Mouse (Mus musculus) forebrain, embryonic 11.5 days (tissue): Measurements from ENCODE around the gene Nek1. TPM values are rescaled to one million over a fixed set of nuclear protein-coding genes. Genes with fewer than 3 reads are reported as not detected.

Experiments
- ATAC-seq: fragments of 200-750 bp; cut with Nextera tagmentation; replicated peaks from 2 replicates; pipeline ENCODE4 v1.8.0; 2017; ENCODE audit warnings: moderate TSS enrichment; ENCODE audit not compliant: low FRiP score
- DNase-seq: peaks from one replicate; pipeline ENCODE4 v3.0.0-alpha.2; 2017; ENCODE audit warnings: low spot score
- H3K27ac ChIP-seq: fragments of 300-500 bp; sonication (generic); 2 replicates; pipeline ENCODE4 v1.5.1; 2014; ENCODE audit warnings: low read depth, low read length
- H3K27me3 ChIP-seq: fragments of 300-500 bp; sonication (generic); 2 replicates; pipeline ENCODE4 v1.6.1; 2014; ENCODE audit warnings: mild to moderate bottlenecking, low read length, mixed read lengths; ENCODE audit not compliant: control insufficient read depth, insufficient read depth
- H3K36me3 ChIP-seq: fragments of 300-500 bp; sonication (generic); 2 replicates; pipeline ENCODE4 v1.6.1; 2014; ENCODE audit warnings: mild to moderate bottlenecking, low read length, moderate library complexity, mixed read lengths; ENCODE audit not compliant: control insufficient read depth, insufficient read depth
- H3K4me1 ChIP-seq: fragments of 300-500 bp; sonication (generic); replicated peaks from 2 replicates; pipeline ENCODE4 v1.6.1; 2014; ENCODE audit warnings: low read length, mixed read lengths; ENCODE audit not compliant: control insufficient read depth, insufficient read depth
- H3K4me2 ChIP-seq: fragments of 300-500 bp; sonication (generic); 2 replicates; pipeline ENCODE4 v1.6.1; 2014; ENCODE audit warnings: low read depth, mild to moderate bottlenecking, low read length, moderate library complexity, mixed read lengths; ENCODE audit not compliant: severe bottlenecking
- H3K4me3 ChIP-seq: fragments of 300-500 bp; sonication (generic); 2 replicates; pipeline ENCODE4 v1.5.1; 2014; ENCODE audit warnings: low read depth, low read length
- H3K9ac ChIP-seq: fragments of 300-500 bp; sonication (generic); 2 replicates; pipeline ENCODE4 v1.6.1; 2014; ENCODE audit warnings: low read length
- H3K9me3 ChIP-seq: fragments of 300-500 bp; sonication (generic); 2 replicates; pipeline ENCODE4 v1.6.1; 2016; ENCODE audit warnings: low read length, mixed read lengths; ENCODE audit not compliant: control insufficient read depth
- WGBS: fragments of 180-500 bp; shearing (Covaris S2); extraction: QIAGEN DNeasy Blood & Tissue Kit; methylation state at CpG from one replicate; pipeline ENCODE4 v1.1.7; 2014; 5-methylcytosine and 5-hydroxymethylcytosine counted together
- polyA plus RNA-seq: library from polyadenylated mRNA; unstranded; fragments of >200 nt; fragmentation: Nextera tagmentation; extraction: Ambion mirVana; gene quantifications from 2 replicates; pipeline ENCODE4 v1.2.1, GENCODE M21; 2014

The Nek1 gene
- polyA plus RNA-seq, 1 experiment from 2014 or later = 20.5 TPM

- H3K27ac ChIP-seq = no peak overlapping the region
- no peak for ATAC-seq
- no peak overlapping the region for H3K4me3 ChIP-seq
- no peaks in the 10 kb centered on the region for H3K4me1 ChIP-seq
- no peaks in the 10 kb centered on the region for H3K9me3 ChIP-seq
- H3K36me3 ChIP-seq = no peaks in the 10 kb centered on the region
- H3K4me2 ChIP-seq = no peak overlapping the region
- no peaks in the 10 kb centered on the region for H3K27me3 ChIP-seq
- H3K9ac ChIP-seq = no peak overlapping the region
- no peak for DNase-seq
These were observed 82.1 kb downstream of the Nek1 start for GRCm38 (mm10) chr8:61075059-61075458.

GRCm38 (mm10) chr8:61110496-61110895 lies 117.5 kb downstream of the Nek1 start:
- no peaks in the 10 kb centered on the region for H3K36me3 ChIP-seq
- H3K9me3 ChIP-seq = no peaks in the 10 kb centered on the region
- WGBS = 91% methylated on average over 4 of the region's 4 CpGs
- no peak overlapping the region for H3K4me2 ChIP-seq
- no peaks in the 10 kb centered on the region for H3K27me3 ChIP-seq
- H3K9ac ChIP-seq = no peak overlapping the region
- H3K4me3 ChIP-seq = no peak overlapping the region
- ATAC-seq (no peak), DNase-seq (no peak)
- no peak overlapping the region for H3K27ac ChIP-seq
- H3K4me1 ChIP-seq = no peaks in the 10 kb centered on the region

- H3K4me2 ChIP-seq = no peak overlapping the region
- no peaks in the 10 kb centered on the region for H3K4me1 ChIP-seq
- DNase-seq (no peak), ATAC-seq (no peak)
- no peaks in the 10 kb centered on the region for H3K36me3 ChIP-seq
- H3K9me3 ChIP-seq = no peaks in the 10 kb centered on the region
- H3K4me3 ChIP-seq = no peak overlapping the region
- no peaks in the 10 kb centered on the region for H3K27me3 ChIP-seq
- H3K27ac ChIP-seq = no peak overlapping the region
- 95% methylated on average over 4 of the region's 4 CpGs for WGBS
- H3K9ac ChIP-seq = no peak overlapping the region
These were observed 118.9 kb downstream of the Nek1 start for GRCm38 (mm10) chr8:61111940-61112339.

GRCm38 (mm10) chr8:61121631-61122030 lies 128.6 kb downstream of the Nek1 start:
- ATAC-seq (no peak), DNase-seq (no peak)
- H3K27ac ChIP-seq = no peak overlapping the region
- H3K4me1 ChIP-seq = no peaks in the 10 kb centered on the region
- no peaks in the 10 kb centered on the region for H3K27me3 ChIP-seq
- 96% methylated on average over 1 of the region's 1 CpGs for WGBS
- no peak overlapping the region for H3K9ac ChIP-seq
- H3K9me3 ChIP-seq = no peaks in the 10 kb centered on the region
- no peak overlapping the region for H3K4me3 ChIP-seq
- no peak overlapping the region for H3K4me2 ChIP-seq
- H3K36me3 ChIP-seq = no peaks in the 10 kb centered on the region

- Histone ChIP-seq H3K4me2 (no peak overlapping the region), H3K27me3 (no peaks in the 10 kb centered on the region), H3K4me1 (0 out of 2 replicates have a peak, but pooled peaks cover 2% of the 10 kb centered on the region), H3K27ac (no peak overlapping the region), H3K36me3 (no peaks in the 10 kb centered on the region), H3K4me3 (no peak overlapping the region), H3K9me3 (no peaks in the 10 kb centered on the region), H3K9ac (no peak overlapping the region)
- DNase-seq (no peak), ATAC-seq (no peak)
- 61% methylated on average over 2 of the region's 2 CpGs for WGBS
These were observed 134.4 kb downstream of the Nek1 start for GRCm38 (mm10) chr8:61127299-61127861.

GRCm38 (mm10) chr8:61132561-61133134 lies 139.7 kb downstream of the Nek1 start:
- Histone ChIP-seq H3K36me3 (no peaks in the 10 kb centered on the region), H3K4me3 (no peak overlapping the region), H3K9ac (no peak overlapping the region), H3K4me2 (no peak overlapping the region), H3K9me3 (no peaks in the 10 kb centered on the region), H3K27me3 (no peaks in the 10 kb centered on the region), H3K4me1 (no peaks in the 10 kb centered on the region), H3K27ac (no peak overlapping the region)
- no peak for ATAC-seq
- 88% methylated on average over 4 of the region's 4 CpGs for WGBS
- DNase-seq = no peak

- Histone ChIP-seq H3K9ac (no peak overlapping the region), H3K36me3 (no peaks in the 10 kb centered on the region), H3K4me3 (no peak overlapping the region), H3K4me2 (no peak overlapping the region), H3K9me3 (no peaks in the 10 kb centered on the region), H3K4me1 (no peaks in the 10 kb centered on the region), H3K27ac (no peak overlapping the region), H3K27me3 (no peaks in the 10 kb centered on the region)
- no peak for ATAC-seq
- 49% methylated on average over 6 of the region's 6 CpGs for WGBS
- no peak for DNase-seq
These were observed 148.9 kb downstream of the Nek1 start for GRCm38 (mm10) chr8:61141869-61142268.

- Histone ChIP-seq H3K9ac (no peak overlapping the region), H3K27ac (no peak overlapping the region), H3K36me3 (no peaks in the 10 kb centered on the region), H3K4me1 (no peaks in the 10 kb centered on the region), H3K9me3 (no peaks in the 10 kb centered on the region), H3K27me3 (no peaks in the 10 kb centered on the region), H3K4me3 (no peak overlapping the region), H3K4me2 (no peak overlapping the region)
- DNase-seq (no peak), ATAC-seq (no peak)
- whole genome bisulfite sequencing = 44% methylated on average over 3 of the region's 3 CpGs
These were observed 149.3 kb downstream of the Nek1 start for GRCm38 (mm10) chr8:61142302-61142701.

GRCm38 (mm10) chr8:61142845-61143244 lies 149.8 kb downstream of the Nek1 start:
- DNase-seq (no peak), ATAC-seq (no peak)
- Histone ChIP-seq H3K4me3 (no peak overlapping the region), H3K36me3 (no peaks in the 10 kb centered on the region), H3K9me3 (no peaks in the 10 kb centered on the region), H3K27ac (no peak overlapping the region), H3K4me2 (no peak overlapping the region), H3K4me1 (no peaks in the 10 kb centered on the region), H3K9ac (no peak overlapping the region), H3K27me3 (no peaks in the 10 kb centered on the region)
